Mouse (Mus musculus) heart, adult 2 months (tissue): ENCODE data around the gene Marc2.

Source experiments
- CTCF ChIP-seq: fragments of 200-600 bp; IDR thresholded peaks from 2 replicates; pipeline ENCODE4 v1.8.1; 2022; ENCODE audit warnings: antibody characterized with exemption, mild to moderate bottlenecking, moderate library complexity
- EP300 ChIP-seq: fragments of 200-500 bp; IDR thresholded peaks from 2 replicates; pipeline ENCODE4 v1.6.1; 2011; ENCODE audit warnings: low read depth, low read length, control low read depth; ENCODE audit not compliant: insufficient read depth

DNA sequence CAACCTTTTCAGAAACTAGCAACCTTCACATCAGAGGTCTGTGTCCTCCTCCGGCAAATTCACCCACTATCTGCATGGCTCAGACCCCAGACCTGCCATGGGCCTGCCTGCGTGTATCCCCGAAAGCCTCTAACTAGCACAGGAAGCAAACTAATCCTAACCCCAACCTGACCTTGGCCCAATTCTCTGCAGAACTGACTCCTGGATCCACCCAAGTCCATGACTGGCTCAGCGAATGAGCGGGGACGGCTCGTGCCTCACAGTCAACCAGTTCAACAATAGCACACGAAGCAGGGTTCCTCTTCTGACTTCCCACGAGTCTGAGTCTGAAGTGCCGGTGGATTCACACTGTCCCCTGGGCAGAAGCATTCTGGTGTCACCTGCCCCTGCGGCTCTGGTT is 27.7 kb upstream of the Marc2 start:
- no peak for TF ChIP-seq CTCF
- TF ChIP-seq EP300: no peak
